Mouse (Mus musculus): Measurements from ENCODE around the gene Adk. TPM values are rescaled to one million over a fixed set of nuclear protein-coding genes. Genes with fewer than 3 reads are reported as not detected.
A peak's percentile ranks its signal among the peaks of the same experiment; 100 is the strongest.

Adk gene
- total RNA-seq, 2 experiments from 2014 or later = 100 to 104 TPM

DNA sequence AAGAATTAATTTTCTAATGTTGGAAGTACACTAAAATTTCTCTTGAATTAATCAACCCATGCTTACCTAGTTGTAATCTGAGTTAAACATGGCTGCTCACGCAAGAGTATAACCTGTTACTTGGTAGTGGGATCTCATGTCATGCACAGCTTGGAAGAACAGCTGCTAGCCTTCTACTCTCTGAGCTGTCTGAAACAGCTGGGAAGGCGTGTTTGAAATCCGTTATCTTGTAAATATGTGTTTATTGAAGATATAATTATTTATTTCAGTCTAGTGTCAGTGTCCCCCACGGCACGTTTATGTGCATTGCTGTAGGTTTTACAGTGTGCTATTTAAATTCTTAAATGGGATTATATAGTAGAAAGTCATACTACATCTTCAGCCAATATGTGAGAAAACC lies 188.7 kb downstream of the Adk start:
- ATAC-seq (replicated peaks; ENCODE audit: poor library complexity) = no peak

DNA sequence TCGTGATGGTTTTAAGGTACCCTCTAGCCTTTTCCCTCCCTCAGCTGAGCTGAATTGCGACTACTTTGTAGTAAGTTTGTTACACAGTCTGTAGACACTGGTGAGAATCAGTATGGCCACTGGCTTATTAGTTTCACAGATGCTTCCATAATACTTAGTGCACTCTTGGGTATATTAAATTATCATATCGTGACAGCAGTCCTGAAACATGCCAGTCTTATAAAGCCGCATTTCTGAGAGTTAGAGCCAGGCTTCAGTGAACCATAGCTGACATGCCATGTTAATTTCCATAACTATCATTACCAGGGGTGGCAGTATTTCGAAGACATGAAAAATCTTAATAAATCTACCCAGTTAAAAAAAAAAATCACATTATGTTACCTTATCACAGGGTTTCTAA lies 199.0 kb downstream of the Adk start:
- no peak for ATAC-seq (replicated peaks; ENCODE audit: poor library complexity)

DNA sequence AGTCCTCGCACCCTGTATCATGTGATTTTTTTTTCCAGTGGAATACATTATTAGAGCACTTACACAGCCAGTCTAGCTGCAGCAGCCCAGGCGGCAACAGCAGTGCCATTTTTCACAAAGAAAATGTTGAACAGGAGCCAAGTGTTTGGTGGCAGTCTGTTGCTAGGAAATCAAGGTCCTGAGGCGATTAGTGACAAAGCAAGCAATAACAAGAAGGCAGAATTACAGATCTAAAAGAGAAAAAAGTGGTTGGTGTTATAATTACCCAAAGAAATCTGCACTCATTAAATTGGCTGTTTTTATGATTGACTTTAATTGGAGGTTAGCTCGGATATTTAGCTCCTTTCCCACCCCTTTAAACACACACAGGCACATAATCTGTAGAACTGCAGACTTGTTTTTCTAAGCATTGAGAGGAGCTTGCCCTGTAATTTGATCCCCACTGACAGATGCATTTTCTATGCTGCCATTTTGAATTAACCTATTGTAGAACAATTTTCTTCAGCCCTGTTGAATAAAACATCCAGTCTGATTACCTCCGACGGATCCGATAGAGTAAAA lies 200.0 kb downstream of the Adk start:
- ATAC-seq (replicated peaks; ENCODE audit: poor library complexity) = no peak

DNA sequence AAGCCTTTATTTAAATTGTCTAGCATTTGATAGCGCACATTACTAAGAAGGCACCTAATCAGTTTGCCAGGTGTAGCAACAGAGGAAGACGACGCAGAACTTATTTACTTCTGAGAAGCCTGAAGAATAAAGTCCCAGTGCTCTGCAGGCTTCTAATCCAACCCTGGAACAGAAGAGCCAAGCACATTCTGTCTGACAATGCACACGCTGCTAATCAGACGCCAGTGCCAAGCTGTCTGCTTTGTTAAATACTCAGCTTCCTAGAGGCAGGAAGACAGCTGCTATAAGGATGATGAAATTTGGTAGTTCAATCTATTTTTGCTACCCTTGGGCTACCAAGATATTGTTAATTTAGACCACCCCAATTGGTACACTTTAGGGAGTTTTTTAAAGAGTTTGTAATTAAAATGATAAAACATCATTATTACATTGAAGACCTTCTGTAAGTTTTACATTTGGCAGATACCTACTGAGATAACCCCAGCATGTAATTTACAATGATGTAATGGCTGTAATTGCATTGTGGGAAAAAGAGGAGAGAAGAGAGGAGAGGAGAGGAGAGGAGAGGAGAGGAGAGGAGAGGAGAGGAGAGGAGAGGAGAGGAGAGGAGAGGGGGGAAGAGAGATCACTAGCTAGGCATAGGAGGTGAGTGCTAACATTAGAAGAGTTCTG lies 201.1 kb downstream of the Adk start:
- ATAC-seq (replicated peaks; ENCODE audit: poor library complexity) = no peak

DNA sequence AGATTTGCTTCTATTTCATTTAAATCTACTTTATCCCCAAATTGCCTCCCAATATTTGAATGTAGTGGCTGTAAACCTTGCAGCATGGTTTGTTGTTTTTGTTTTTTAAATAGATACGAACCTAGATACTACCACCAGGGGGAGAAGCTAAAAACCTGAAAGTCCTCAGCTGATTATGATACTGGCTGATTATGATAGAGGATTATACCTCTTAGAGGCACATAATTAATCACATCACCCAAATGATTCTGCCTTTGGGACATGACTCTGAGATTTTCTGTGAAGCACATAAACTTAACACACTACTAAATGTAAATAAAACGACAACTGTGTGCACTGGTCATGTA lies 201.6 kb downstream of the Adk start:
- no peak for ATAC-seq (replicated peaks; ENCODE audit: poor library complexity)

DNA sequence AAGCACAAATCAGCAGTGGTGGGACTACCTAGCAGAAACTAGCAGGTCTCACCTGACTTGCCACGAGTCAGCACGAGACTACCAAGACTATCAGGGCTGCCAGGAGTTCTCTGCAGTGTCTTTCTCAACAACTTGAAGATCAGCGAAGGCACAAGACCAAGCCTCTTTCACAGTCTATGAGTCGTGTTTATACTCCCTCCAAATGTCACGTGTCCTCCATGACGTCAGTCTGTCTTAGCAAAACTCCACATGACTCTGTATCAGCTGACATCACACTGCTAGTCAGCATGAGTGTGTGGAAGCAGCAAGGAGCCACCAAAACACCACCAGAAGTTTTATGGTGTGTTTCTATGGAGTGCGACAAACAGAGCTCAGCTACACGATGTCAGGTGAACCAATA lies 215.9 kb downstream of the Adk start:
- ATAC-seq (replicated peaks; ENCODE audit: poor library complexity) = no peak

DNA sequence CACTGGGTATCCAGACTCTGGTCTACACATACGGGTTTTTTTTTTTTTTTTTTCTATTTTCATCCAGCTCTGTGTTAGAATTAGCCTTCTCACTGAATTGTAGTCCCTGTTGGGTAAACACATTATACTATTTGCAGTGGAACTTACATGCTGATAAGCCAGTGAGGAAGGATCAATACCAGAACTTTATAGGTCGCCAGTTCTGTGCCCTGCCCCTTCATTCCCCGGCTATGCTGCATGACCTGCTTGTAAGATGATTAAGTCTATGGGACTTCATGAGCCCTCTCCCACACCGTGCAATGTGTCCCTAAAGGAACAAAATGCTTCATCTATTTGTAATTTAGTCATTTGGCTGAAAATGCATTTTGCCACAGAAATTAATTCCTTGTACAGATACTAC lies 219.1 kb downstream of the Adk start:
- no peak for ATAC-seq (replicated peaks; ENCODE audit: poor library complexity)

DNA sequence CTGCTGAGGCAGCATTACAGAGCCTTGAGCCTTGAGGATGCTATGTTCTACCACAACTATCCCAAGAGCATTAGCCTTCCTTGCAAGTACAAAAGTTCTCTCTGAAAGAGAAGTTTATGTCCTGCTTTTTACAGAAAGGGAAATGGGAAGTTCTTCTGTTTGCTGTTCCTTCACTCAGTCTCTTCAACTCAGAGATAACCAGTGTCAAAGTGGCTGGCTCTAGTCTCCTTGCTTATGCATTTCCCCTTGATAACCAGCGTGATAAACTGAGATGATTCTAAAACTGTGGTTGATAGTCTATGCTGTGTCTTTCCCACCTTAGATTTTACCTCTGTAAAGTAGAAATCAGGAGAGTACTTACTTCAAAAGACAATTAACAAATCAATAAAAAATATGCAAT lies 223.4 kb downstream of the Adk start:
- no peak for ATAC-seq (replicated peaks; ENCODE audit: poor library complexity)

DNA sequence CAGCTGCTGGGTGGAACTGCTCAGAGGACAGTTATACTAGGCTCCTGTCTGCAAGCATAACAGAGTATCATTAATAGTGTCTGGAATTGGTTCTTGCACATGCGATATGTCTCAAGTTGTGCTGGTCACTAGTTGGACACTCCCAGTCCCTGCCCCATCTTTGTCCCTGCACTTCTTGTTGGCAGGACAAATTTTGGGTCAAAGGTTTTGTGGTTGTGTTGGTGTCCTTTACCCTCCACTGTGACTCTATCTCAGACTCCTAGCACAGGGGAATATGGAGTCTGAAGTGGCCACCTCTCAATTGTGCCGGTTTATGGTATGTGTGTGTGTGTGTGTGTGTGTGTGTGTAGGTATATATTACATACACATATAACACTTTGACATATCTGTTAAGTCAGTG lies 225.9 kb downstream of the Adk start:
- no peak for ATAC-seq (replicated peaks; ENCODE audit: poor library complexity)

DNA sequence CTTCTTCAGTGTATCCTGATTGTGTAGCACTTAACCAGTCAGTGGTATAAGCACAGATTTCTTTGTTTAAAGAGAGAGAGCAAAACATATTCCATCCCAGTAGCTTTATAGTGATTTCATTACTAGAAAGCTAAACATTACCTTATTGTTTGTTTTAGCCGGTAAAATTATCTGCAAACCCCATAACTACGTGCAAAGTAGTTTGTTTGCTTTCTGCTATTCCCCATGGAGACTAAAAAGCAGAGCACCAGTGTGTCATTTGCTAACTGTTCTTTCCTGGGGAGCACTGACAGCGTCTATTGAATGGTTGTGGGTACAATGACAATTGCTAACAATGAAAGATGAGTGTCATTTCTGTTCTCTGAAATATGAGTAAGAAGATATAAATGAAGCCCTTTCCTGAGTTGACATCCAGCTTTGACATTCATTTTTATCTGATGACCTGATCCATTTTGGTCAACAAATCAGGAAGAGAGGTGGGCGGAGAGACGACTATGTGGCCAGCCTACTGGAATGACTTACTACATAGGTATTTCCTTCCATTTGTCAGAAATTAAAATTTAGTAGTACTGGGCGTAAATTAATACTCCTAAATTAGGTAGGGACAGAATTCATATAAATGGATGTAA lies 226.6 kb downstream of the Adk start:
- ATAC-seq (replicated peaks; ENCODE audit: poor library complexity) = no peak

DNA sequence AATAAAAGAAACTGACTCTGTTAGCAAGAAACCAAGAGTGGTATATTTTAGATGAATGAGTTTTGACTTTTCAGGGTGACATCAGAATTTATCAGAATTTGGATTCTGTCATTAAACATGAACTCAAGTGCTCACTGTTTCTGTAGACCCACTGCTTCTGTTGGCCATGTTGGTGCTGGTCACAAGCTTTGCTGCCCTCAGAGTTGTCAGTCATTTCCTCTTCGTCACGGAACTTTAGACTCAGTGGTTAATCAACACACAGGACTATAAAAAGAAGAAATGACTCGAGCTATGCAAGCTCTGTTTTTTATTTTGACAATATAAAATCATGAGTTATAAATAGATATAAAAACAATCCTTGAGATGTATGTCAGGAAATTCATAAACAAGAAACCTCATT lies 228.1 kb downstream of the Adk start:
- no peak for ATAC-seq (replicated peaks; ENCODE audit: poor library complexity)

DNA sequence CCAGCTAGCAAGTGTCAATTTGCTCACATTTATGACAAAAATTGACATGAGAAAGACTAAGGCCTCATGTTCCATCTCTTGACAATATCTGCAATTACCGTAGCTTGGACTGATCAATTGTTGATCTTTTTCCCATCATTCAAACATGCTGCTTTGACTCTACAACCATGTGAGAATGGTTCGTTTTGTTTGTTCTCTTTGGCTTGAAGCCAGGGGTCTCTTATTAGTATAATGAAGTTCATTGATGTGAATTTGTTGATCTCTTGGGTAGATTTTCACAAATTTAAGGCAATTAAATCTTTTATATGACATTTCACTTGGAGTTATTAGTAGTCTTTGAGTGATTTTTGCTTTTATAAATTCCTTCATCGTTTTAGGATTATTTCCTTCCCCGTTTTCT lies 229.1 kb downstream of the Adk start:
- no peak for ATAC-seq (replicated peaks; ENCODE audit: poor library complexity)

DNA sequence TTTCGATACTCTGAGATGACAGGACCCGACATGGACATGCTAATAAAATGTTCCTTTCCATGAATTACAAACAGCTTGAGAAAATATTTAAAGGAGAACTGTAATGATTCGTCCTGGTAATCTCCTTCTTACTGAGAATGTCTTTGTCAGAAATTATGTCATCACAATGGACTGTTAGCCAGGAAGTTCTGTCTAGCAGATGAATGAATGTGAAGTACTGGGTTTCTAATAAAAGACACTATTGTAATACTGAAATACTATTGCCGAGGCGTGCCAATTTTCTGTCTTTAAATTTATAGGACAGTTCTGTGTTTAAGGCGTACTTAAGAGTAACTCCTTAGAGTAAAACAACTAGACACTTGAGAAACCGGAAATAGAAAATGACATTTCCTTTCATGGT lies 231.7 kb downstream of the Adk start:
- ATAC-seq (replicated peaks; ENCODE audit: poor library complexity) = no peak

DNA sequence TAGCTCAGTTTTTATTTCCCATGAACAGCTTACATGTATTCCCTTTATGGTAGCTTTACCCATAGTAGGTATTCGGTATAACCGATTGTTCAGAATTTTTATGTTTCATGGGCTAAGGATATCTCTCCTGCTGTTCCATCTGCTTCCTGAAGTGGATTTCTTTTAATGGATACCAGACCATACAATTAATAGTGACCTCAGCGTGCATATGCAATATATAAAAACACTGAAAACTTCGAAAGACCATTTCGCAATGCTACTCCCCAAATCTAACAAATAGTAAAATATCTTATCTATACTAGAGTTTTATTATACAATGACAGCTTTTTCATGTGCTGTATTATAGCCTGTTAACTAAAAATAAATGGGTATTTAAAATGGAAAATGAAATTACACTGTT lies 232.5 kb downstream of the Adk start:
- no peak for ATAC-seq (replicated peaks; ENCODE audit: poor library complexity)

DNA sequence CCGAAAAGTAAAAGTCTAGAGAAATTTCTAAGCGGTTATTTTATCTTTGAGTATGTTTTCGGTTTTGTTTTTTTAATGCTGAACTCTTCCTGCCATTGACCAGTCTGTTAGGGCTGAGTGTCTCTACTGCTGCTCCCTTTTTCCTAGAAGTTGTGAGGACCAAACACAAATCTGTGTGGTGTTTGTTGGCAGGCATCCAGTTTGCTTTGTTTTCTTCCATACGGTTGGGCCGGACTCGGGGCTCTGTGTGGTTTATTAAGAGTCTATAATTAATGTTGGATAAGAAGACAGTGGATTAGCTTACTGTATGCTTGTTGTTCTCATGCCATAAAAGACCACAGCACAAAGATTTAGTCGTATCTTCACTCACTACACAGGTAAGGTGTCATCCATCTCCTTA lies 233.9 kb downstream of the Adk start:
- ATAC-seq (replicated peaks; ENCODE audit: poor library complexity) = no peak

DNA sequence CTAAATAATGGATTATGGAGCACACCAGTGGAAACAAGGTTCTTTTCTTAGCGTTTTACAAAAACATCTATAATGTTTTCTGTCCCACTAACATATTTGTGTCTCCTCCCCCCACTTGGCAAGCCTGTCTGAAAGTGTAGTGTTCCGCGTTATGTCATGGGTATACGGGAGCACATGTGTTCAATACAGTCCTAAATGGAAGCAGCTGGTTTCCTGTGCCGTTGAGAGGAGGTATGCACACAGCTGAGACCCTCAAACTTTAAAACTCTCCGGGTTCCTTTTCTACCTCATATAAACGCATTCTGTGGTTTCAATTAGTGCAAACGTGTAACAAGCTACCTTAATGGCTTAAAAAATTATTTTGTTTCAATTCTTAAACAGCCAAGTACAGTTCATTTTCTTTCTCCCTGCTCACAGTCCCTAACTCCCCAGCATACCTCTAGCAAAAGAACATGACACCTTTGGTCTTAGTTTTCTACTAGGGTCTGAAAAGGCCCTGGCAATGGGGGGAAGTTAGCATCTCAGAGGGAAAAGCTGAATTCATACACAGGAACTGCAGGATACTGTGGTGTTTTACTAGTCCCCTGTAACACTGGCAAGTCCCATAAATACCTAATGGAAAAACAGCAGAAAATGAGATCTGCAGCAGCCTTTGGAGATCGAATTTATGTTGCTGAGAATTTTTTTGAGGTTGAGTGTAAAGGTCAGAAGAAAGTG lies 235.5 kb downstream of the Adk start:
- ATAC-seq (replicated peaks; ENCODE audit: poor library complexity) = no peak

DNA sequence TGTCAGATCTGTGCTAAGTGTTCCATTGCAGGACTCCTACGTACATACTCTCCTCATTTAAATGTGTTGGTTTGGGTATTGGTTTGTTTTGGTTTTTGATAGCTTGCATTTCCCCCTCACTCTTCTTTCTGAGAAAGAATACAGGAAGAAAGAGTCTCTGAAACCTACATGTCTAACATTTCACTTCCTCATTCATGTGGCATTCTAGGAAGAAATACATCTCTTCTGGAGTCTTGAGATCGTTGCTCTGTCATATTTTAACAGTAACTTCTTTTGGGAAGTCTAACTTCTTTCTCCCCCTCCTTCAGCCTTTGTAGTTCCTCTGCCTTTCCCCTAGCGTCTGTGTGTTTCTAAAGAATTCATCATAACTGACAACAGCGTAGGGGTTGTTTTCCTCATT lies 247.4 kb downstream of the Adk start:
- peak; percentile 63 for ATAC-seq (replicated peaks; ENCODE audit: poor library complexity)

DNA sequence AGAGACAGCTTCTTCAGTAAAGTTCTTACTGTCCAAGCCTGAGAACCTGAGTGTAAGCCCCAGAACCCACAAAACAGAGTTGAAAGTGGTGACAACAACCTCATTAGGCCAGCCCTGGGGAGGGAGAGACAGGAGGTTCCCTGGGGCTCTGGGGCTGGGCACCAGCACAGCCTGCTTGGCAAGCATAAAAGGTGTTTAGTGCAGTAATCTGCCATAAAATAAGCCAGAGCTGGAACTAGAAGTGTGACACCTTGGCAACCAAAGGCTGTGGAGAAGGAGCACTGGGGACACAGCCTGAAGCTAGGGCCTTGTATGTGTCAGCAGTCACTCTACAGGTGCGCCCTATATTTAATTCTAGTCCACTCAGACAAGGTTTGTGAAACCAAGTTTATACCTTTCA lies 252.4 kb downstream of the Adk start:
- ATAC-seq (replicated peaks; ENCODE audit: poor library complexity) = no peak

DNA sequence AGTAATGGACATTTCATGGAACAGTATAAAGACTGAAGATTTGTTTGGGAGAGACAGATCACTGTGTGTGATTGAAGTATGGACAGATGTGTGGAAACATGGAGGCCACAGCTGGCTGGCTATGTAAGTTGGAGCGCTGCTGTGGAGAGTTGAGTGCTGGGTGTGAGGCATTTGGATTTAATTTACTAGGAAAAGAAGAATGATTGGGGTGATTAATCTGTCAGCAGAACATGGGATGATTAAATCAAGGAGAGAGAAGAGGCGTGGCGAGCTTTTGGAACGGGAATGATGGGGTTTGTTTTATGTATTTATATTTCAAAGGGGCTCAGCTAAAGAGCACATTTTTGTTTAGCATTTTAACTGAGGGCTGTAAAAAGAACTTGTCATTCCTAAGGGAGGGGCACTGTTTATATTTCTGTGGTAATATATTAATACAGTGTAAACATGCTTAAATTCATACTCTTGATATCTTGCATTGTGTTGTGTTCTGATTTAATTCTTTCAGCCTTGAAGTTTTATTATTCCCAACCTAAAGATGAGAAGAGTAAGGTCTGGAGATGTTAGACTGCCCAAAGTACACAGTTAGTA lies 256.1 kb downstream of the Adk start:
- ATAC-seq (replicated peaks; ENCODE audit: poor library complexity) = no peak

DNA sequence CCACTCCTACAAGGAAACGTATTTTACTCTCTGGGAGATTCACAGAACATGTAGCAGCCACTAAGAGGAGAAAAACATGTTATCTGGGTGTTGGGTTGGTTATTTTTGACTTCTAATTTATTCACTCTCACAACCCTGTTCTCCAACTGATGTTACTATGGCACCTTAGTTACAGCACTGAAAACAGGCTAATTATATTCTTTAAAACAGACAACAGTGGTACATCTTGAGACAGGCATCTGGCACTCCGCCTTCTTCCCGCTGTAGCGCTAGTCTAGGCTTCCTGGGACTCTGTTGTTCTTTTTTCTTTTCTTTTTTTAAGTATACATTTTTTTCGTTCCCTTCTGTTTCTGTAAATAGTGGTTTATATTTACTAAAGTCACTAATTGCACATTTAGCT lies 258.2 kb downstream of the Adk start:
- ATAC-seq (replicated peaks; ENCODE audit: poor library complexity) = no peak

DNA sequence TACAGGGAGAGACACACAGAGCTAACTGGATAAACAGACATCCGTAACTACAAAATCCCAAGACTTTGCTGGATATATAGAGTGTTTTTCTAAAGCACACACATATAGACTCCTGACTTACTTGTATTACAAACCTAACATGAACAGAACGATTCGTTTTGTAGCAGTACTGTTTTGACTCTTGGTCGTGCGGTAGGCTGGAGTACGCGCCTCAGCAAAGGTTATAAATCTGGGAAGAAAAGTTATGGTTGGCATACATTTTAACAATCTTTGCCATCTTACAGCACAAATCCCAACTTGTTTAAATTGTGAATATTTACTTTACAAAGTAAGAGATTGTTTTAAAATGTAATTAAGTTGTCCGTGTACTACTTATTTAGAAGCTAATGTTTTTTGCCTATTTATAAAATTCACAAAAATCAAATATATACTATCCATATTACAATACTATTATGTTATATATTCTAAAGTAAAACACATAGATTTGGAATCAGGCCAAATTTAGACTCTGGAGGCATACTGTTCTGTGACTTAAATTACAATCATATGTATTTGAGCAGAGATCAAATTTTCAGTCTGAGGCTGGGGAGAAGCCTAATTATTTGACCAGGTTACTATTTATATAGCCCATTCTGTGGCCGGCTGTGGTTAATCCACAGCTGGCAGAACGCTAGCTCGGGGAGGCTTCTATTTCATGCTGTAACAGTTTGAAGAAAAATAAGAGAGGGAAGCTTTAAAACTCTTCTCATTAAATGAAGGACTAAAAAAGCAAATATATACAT lies 261.4 kb downstream of the Adk start:
- ATAC-seq (replicated peaks; ENCODE audit: poor library complexity) = no peak

All from megakaryocyte progenitor cell, adult 5-6 weeks (primary cell).